Mouse (Mus musculus) heart, adult 2 months (tissue): ENCODE results near the gene 9330182L06Rik.

Experiments
- CTCF ChIP-seq: fragments of 200-600 bp; IDR thresholded peaks from 2 replicates; pipeline ENCODE4 v1.8.1; 2022; ENCODE audit warnings: antibody characterized with exemption, mild to moderate bottlenecking, moderate library complexity
- POLR2A ChIP-seq: fragments of 200-500 bp; IDR thresholded peaks from 2 replicates; pipeline ENCODE4 v1.6.1; 2011; ENCODE audit warnings: mild to moderate bottlenecking, low read depth, low read length, control low read depth; ENCODE audit not compliant: insufficient read depth

- TF ChIP-seq CTCF (no peak), POLR2A (no peak)
Measured at GRCm38 (mm10) chr5:9497235-9497634, 231.3 kb downstream of the 9330182L06Rik start.
